Mouse (Mus musculus): ENCODE data around the gene Rpf2. TPM values are rescaled to one million over a fixed set of nuclear protein-coding genes. Genes with fewer than 3 reads are reported as not detected.

Gene Rpf2
- polyA plus RNA-seq, 1 experiment from 2014 or later = 87.0 TPM

DNA sequence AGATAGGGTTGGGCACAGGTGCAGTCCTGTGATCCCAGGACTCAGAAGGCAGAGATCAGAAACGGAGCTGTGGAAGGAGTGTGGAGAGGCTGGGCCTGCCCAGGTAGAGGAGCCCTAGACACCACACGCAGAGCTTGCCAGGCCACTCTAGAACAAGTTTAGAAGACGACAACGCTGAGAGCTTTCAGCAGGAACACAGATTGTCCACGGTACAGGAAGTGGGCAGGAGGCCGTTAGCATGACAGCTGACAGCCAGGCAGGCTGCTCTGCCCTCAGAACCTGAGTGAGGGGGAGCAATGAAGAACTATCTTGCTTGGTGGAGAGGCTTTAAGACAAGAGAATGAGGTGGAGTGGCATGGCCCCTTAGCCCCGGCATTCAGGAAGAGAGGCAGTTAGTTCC is 14.4 kb downstream of the Rpf2 start:
- Histone ChIP-seq H3K4me3 (ENCODE audit: low read depth, low read length) (no peak overlapping the region), H3K27ac (ENCODE audit: low read depth, low read length) (no peak overlapping the region), H3K4me1 (ENCODE audit: control insufficient read depth, insufficient read depth, low read length) (no peaks in the 10 kb centered on the region), H3K9ac (ENCODE audit: low read length) (no peak overlapping the region), H3K9me3 (ENCODE audit: control insufficient read depth, low read length) (no peaks in the 10 kb centered on the region), H3K4me2 (ENCODE audit: low read depth) (no peak overlapping the region), H3K36me3 (ENCODE audit: control insufficient read depth, insufficient read depth, low read length) (peaks cover 9% of the 10 kb centered on the region), H3K27me3 (ENCODE audit: control insufficient read depth, insufficient read depth, low read length) (no peaks in the 10 kb centered on the region)
- DNase-seq (ENCODE audit: low spot score) (no peak), ATAC-seq (ENCODE audit: insufficient read depth, low FRiP score, low TSS enrichment) (no peak)
- 88% methylated on average over 7 of the region's 7 CpGs for WGBS

- Histone ChIP-seq H3K36me3 (ENCODE audit: control insufficient read depth, insufficient read depth, low read length) (peaks cover 9% of the 10 kb centered on the region), H3K9ac (ENCODE audit: low read length) (no peak overlapping the region), H3K27me3 (ENCODE audit: control insufficient read depth, insufficient read depth, low read length) (no peaks in the 10 kb centered on the region), H3K27ac (ENCODE audit: low read depth, low read length) (no peak overlapping the region), H3K4me3 (ENCODE audit: low read depth, low read length) (no peak overlapping the region), H3K4me2 (ENCODE audit: low read depth) (no peak overlapping the region), H3K9me3 (ENCODE audit: control insufficient read depth, low read length) (no peaks in the 10 kb centered on the region), H3K4me1 (ENCODE audit: control insufficient read depth, insufficient read depth, low read length) (no peaks in the 10 kb centered on the region)
- 97% methylated on average over 1 of the region's 1 CpGs for WGBS
- DNase-seq (ENCODE audit: low spot score) (no peak), ATAC-seq (ENCODE audit: insufficient read depth, low FRiP score, low TSS enrichment) (no peak)
Measured at GRCm38 (mm10) chr10:40229725-40230124, 17.1 kb downstream of the Rpf2 start.

- Histone ChIP-seq H3K9ac (ENCODE audit: low read length) (no peak overlapping the region), H3K36me3 (ENCODE audit: control insufficient read depth, insufficient read depth, low read length) (peaks cover 13% of the 10 kb centered on the region), H3K4me3 (ENCODE audit: low read depth, low read length) (no peak overlapping the region), H3K4me2 (ENCODE audit: low read depth) (no peak overlapping the region), H3K9me3 (ENCODE audit: control insufficient read depth, low read length) (no peaks in the 10 kb centered on the region), H3K4me1 (ENCODE audit: control insufficient read depth, insufficient read depth, low read length) (no peaks in the 10 kb centered on the region), H3K27me3 (ENCODE audit: control insufficient read depth, insufficient read depth, low read length) (no peaks in the 10 kb centered on the region), H3K27ac (ENCODE audit: low read depth, low read length) (no peak overlapping the region)
- 82% methylated on average over 4 of the region's 4 CpGs for WGBS
- no peak for DNase-seq (ENCODE audit: low spot score)
- no peak for ATAC-seq (ENCODE audit: insufficient read depth, low FRiP score, low TSS enrichment)
Measured at GRCm38 (mm10) chr10:40227660-40228303, 19.1 kb downstream of the Rpf2 start.

GRCm38 (mm10) chr10:40218874-40219273 is 28.0 kb downstream of the Rpf2 start:
- H3K36me3 ChIP-seq (ENCODE audit: control insufficient read depth, insufficient read depth, low read length) = peaks cover 8% of the 10 kb centered on the region; the same call in 1 of the 2 replicates
- no peak overlapping the region for H3K27ac ChIP-seq (ENCODE audit: low read depth, low read length)
- WGBS = 74% methylated on average over 3 of the region's 3 CpGs
- ATAC-seq (ENCODE audit: insufficient read depth, low FRiP score, low TSS enrichment) (no peak), DNase-seq (ENCODE audit: low spot score) (no peak)
- no peak overlapping the region for H3K4me3 ChIP-seq (ENCODE audit: low read depth, low read length)
- H3K9me3 ChIP-seq (ENCODE audit: control insufficient read depth, low read length) = no peaks in the 10 kb centered on the region
- no peaks in the 10 kb centered on the region for H3K4me1 ChIP-seq (ENCODE audit: control insufficient read depth, insufficient read depth, low read length)
- no peaks in the 10 kb centered on the region for H3K27me3 ChIP-seq (ENCODE audit: control insufficient read depth, insufficient read depth, low read length)
- H3K4me2 ChIP-seq (ENCODE audit: low read depth) = no peak overlapping the region
- no peak overlapping the region for H3K9ac ChIP-seq (ENCODE audit: low read length)

GRCm38 (mm10) chr10:40212443-40213169 is 34.2 kb downstream of the Rpf2 start:
- H3K4me3 ChIP-seq (ENCODE audit: low read depth, low read length) = no peak overlapping the region
- H3K27me3 ChIP-seq (ENCODE audit: control insufficient read depth, insufficient read depth, low read length) = no peaks in the 10 kb centered on the region
- no peaks in the 10 kb centered on the region for H3K36me3 ChIP-seq (ENCODE audit: control insufficient read depth, insufficient read depth, low read length)
- 41% methylated on average over 13 of the region's 13 CpGs for WGBS
- no peak overlapping the region for H3K4me2 ChIP-seq (ENCODE audit: low read depth)
- ATAC-seq (ENCODE audit: insufficient read depth, low FRiP score, low TSS enrichment) = peak; percentile 60
- DNase-seq (ENCODE audit: low spot score) = peak; percentile 85
- H3K9me3 ChIP-seq (ENCODE audit: control insufficient read depth, low read length) = no peaks in the 10 kb centered on the region
- H3K9ac ChIP-seq (ENCODE audit: low read length) = no peak overlapping the region
- H3K4me1 ChIP-seq (ENCODE audit: control insufficient read depth, insufficient read depth, low read length) = no peaks in the 10 kb centered on the region
- H3K27ac ChIP-seq (ENCODE audit: low read depth, low read length) = no peak overlapping the region

DNA sequence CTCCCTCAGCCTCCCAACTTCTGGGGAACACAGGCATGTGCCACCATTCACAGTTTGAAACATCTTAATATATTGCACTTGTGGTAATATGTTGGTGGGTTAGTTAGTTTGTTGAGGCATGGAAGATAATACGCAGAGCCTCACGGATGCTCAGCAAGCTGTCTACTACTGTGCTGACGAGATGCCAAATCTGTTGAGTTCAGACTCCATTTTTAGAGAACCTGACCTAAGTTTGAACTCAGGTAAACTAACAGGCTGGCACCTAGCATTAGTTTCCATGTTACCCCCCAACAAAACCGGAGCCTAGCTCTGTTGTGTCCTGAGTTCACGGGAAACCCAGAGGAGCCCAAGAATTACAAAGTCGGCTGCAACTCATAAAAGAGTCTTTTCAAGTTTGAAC is 51.8 kb downstream of the Rpf2 start:
- DNase-seq (ENCODE audit: low spot score) (no peak), ATAC-seq (ENCODE audit: insufficient read depth, low FRiP score, low TSS enrichment) (no peak)
- H3K9me3 ChIP-seq (ENCODE audit: control insufficient read depth, low read length) = no peaks in the 10 kb centered on the region
- H3K36me3 ChIP-seq (ENCODE audit: control insufficient read depth, insufficient read depth, low read length) = no peaks in the 10 kb centered on the region
- H3K4me1 ChIP-seq (ENCODE audit: control insufficient read depth, insufficient read depth, low read length) = 0 out of 2 replicates have a peak, but pooled peaks cover 2% of the 10 kb centered on the region
- no peak overlapping the region for H3K4me3 ChIP-seq (ENCODE audit: low read depth, low read length)
- 82% methylated on average over 6 of the region's 6 CpGs for WGBS
- H3K9ac ChIP-seq (ENCODE audit: low read length) = no peak overlapping the region
- H3K27me3 ChIP-seq (ENCODE audit: control insufficient read depth, insufficient read depth, low read length) = no peaks in the 10 kb centered on the region
- no peak overlapping the region for H3K4me2 ChIP-seq (ENCODE audit: low read depth)
- no peak overlapping the region for H3K27ac ChIP-seq (ENCODE audit: low read depth, low read length)

GRCm38 (mm10) chr10:40192010-40192935 is 54.6 kb downstream of the Rpf2 start:
- no peaks in the 10 kb centered on the region for H3K27me3 ChIP-seq (ENCODE audit: control insufficient read depth, insufficient read depth, low read length)
- WGBS = 53% methylated on average over 18 of the region's 18 CpGs
- peak overlapping the region; percentile 34 for H3K4me2 ChIP-seq (ENCODE audit: low read depth)
- H3K9ac ChIP-seq (ENCODE audit: low read length) = no peak overlapping the region
- H3K4me1 ChIP-seq (ENCODE audit: control insufficient read depth, insufficient read depth, low read length) = 0 out of 2 replicates have a peak, but pooled peaks cover 2% of the 10 kb centered on the region
- H3K36me3 ChIP-seq (ENCODE audit: control insufficient read depth, insufficient read depth, low read length) = no peaks in the 10 kb centered on the region
- no peaks in the 10 kb centered on the region for H3K9me3 ChIP-seq (ENCODE audit: control insufficient read depth, low read length)
- ATAC-seq (ENCODE audit: insufficient read depth, low FRiP score, low TSS enrichment) (no peak), DNase-seq (ENCODE audit: low spot score) (no peak)
- no peak overlapping the region for H3K27ac ChIP-seq (ENCODE audit: low read depth, low read length)
- no peak overlapping the region for H3K4me3 ChIP-seq (ENCODE audit: low read depth, low read length)

DNA sequence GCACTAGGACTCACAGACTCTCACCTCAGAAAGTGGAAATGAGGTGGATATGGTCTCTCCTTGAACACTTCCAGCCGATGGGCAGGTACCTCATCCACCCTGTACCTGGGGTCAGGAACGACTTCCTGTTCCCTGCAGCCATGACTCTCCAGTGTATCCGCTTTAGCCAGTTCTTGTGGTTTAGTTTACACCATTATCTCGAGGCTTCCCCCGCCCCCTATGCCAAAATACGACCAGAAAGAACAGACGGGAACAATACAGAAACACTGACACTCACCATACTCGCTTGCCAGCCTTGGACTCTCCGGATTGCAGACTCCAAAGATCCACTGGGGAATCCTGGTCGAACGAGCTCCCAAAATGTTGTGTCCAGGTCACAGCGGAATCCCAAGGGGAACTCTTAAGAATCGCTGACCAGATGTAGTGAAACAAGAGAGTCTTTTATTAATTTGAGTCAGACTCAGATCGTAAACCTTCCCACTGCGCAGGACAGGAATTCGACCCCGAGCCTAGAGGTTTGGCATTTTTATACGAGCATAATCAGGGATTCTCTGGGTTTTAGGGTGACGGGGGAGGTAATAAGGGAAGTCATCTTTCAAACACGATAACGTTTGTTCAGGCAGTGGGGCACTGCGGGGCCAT is 55.4 kb downstream of the Rpf2 start:
- WGBS = 43% methylated on average over 22 of the region's 22 CpGs
- no peaks in the 10 kb centered on the region for H3K9me3 ChIP-seq (ENCODE audit: control insufficient read depth, low read length)

More for the DNA sequence above, 55.4 kb downstream of the Rpf2 start:
- Histone ChIP-seq H3K4me1 (ENCODE audit: control insufficient read depth, insufficient read depth, low read length) (0 out of 2 replicates have a peak, but pooled peaks cover 2% of the 10 kb centered on the region), H3K4me2 (ENCODE audit: low read depth) (peak overlapping the region; percentile 34), H3K27me3 (ENCODE audit: control insufficient read depth, insufficient read depth, low read length) (no peaks in the 10 kb centered on the region), H3K36me3 (ENCODE audit: control insufficient read depth, insufficient read depth, low read length) (no peaks in the 10 kb centered on the region), H3K27ac (ENCODE audit: low read depth, low read length) (no peak overlapping the region), H3K4me3 (ENCODE audit: low read depth, low read length) (no peak overlapping the region), H3K9ac (ENCODE audit: low read length) (no peak overlapping the region)
- ATAC-seq (ENCODE audit: insufficient read depth, low FRiP score, low TSS enrichment) = no peak
- DNase-seq (ENCODE audit: low spot score) = no peak

All from neural tube, embryonic 11.5 days (tissue).